Mouse (Mus musculus): Measurements from ENCODE around the gene Fmnl3.

DNA sequence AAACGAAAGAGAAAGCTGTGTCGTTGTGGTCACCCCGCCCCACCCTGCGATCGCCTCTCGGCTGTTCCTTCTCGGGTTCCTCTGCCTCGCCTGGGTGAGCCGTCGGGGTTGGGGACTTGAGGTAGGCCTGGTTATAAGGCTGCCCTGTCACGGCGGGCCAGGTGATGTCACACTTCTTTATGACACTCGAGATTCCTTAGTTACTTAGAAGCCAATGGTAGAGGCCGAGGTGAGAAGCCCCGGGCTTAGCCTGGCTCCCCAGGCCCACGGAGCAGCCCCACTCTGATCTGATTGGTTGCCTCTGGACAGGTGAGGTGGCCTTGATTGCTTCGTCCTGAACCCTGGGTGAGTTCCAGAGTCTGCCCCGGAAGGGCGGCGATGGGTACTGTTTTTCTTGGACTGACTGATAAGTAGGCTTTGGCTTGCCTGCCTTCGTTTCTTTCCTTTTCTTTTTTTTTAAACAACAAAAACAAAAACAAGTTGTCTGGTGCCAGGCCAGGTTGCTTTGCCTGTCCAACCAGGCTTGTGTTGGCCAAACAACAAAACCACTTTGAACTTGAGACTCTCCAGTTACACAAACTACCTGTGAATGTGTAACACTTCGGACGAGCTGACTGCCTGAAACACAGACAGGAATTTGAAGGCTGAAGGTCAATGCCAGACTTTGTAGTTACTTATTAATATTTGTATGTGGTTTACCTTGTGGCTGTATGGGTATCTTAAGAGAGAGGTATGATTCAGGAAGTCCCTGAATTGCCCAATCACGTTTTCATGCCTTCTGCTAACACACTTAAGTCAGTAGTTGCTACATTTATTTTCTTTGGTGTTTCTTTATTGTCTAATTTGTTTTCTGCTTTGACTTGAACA, 23.3 kb upstream of the Fmnl3 start:
- TF ChIP-seq GATA1 (IDR thresholded peaks at IDR 0.05; ENCODE audit: borderline replicate concordance, low read length) (no peak), FLI1 (IDR thresholded peaks at IDR 0.05; ENCODE audit: low read length) (no peak)
